Mouse (Mus musculus): ENCODE data around the gene Msrb1. TPM values are rescaled to one million over a fixed set of nuclear protein-coding genes. Genes with fewer than 3 reads are reported as not detected.

Gene Msrb1
- total RNA-seq, 2 experiments from 2014 or later = 195 to 331 TPM

Other genes with a start within 250 kb of the Msrb1 start
- not detected in 2 replicates for gene Caskin1, start 248.0 kb upstream of the Msrb1 start, total RNA-seq (2014; fragmentation: Nextera tagmentation)
- not detected in 2 replicates for gene Caskin1, start 248.0 kb upstream of the Msrb1 start, total RNA-seq (2017)
- 83.9 and 102 TPM in 2 replicates for gene Traf7, start 208.7 kb upstream of the Msrb1 start, total RNA-seq (2014; fragmentation: Nextera tagmentation)
- gene Traf7, start 208.7 kb upstream of the Msrb1 start, total RNA-seq (2017) = 61.5 and 104 TPM in 2 replicates
- 0.77 TPM in 1 of 2 replicates, not detected in the other for gene Rab26, start 202.4 kb upstream of the Msrb1 start, total RNA-seq (2014; fragmentation: Nextera tagmentation)
- 1.1 TPM in 1 of 2 replicates, not detected in the other for gene Rab26, start 202.4 kb upstream of the Msrb1 start, total RNA-seq (2017)
- gene Pkd1, start 186.8 kb upstream of the Msrb1 start, total RNA-seq (2014; fragmentation: Nextera tagmentation) = 18.9 and 19.0 TPM in 2 replicates
- gene Pkd1, start 186.8 kb upstream of the Msrb1 start, total RNA-seq (2017) = 5.9 and 9.1 TPM in 2 replicates
- gene Tsc2, start 104.0 kb upstream of the Msrb1 start, total RNA-seq (2014; fragmentation: Nextera tagmentation) = 61.9 and 83.7 TPM in 2 replicates
- 25.1 and 41.3 TPM in 2 replicates for gene Tsc2, start 104.0 kb upstream of the Msrb1 start, total RNA-seq (2017)
- 7.1 and 15.7 TPM in 2 replicates for gene Nthl1, start 104.0 kb upstream of the Msrb1 start, total RNA-seq (2014; fragmentation: Nextera tagmentation)
- 11.8 and 13.7 TPM in 2 replicates for gene Nthl1, start 104.0 kb upstream of the Msrb1 start, total RNA-seq (2017)
- 0.45 and 1.0 TPM in 2 replicates for gene Slc9a3r2, start 86.3 kb upstream of the Msrb1 start, total RNA-seq (2014; fragmentation: Nextera tagmentation)
- gene Slc9a3r2, start 86.3 kb upstream of the Msrb1 start, total RNA-seq (2017) = 1.8 and 3.0 TPM in 2 replicates
- not detected in 2 replicates for gene Npw, start 78.2 kb upstream of the Msrb1 start, total RNA-seq (2014; fragmentation: Nextera tagmentation)
- gene Npw, start 78.2 kb upstream of the Msrb1 start, total RNA-seq (2017) = 0.82 TPM in 1 of 2 replicates, not detected in the other
- 18.2 and 40.4 TPM in 2 replicates for gene Zfp598, start 67.0 kb upstream of the Msrb1 start, total RNA-seq (2014; fragmentation: Nextera tagmentation)
- gene Zfp598, start 67.0 kb upstream of the Msrb1 start, total RNA-seq (2017) = 16.1 and 17.8 TPM in 2 replicates
- gene Syngr3, start 46.7 kb upstream of the Msrb1 start, total RNA-seq (2014; fragmentation: Nextera tagmentation) = not detected in 2 replicates
- gene Syngr3, start 46.7 kb upstream of the Msrb1 start, total RNA-seq (2017) = not detected in 2 replicates
- gene Gfer, start 40.5 kb upstream of the Msrb1 start, total RNA-seq (2014; fragmentation: Nextera tagmentation) = 28.9 and 33.2 TPM in 2 replicates
- 45.1 and 64.0 TPM in 2 replicates for gene Gfer, start 40.5 kb upstream of the Msrb1 start, total RNA-seq (2017)
- 1.4 TPM in 1 of 2 replicates, not detected in the other for gene Noxo1, start 40.4 kb upstream of the Msrb1 start, total RNA-seq (2014; fragmentation: Nextera tagmentation)
- gene Noxo1, start 40.4 kb upstream of the Msrb1 start, total RNA-seq (2017) = 0.60 and 2.1 TPM in 2 replicates
- 39.5 and 44.5 TPM in 2 replicates for gene Tbl3, start 29.0 kb upstream of the Msrb1 start, total RNA-seq (2014; fragmentation: Nextera tagmentation)
- gene Tbl3, start 29.0 kb upstream of the Msrb1 start, total RNA-seq (2017) = 44.1 and 54.9 TPM in 2 replicates
- 1.2 TPM in 1 of 2 replicates, not detected in the other for gene Rnf151, start 18.6 kb upstream of the Msrb1 start, total RNA-seq (2014; fragmentation: Nextera tagmentation)
- not detected in 2 replicates for gene Rnf151, start 18.6 kb upstream of the Msrb1 start, total RNA-seq (2017)
- 4,639 and 4,919 TPM in 2 replicates for gene Rps2, start 18.5 kb upstream of the Msrb1 start, total RNA-seq (2014; fragmentation: Nextera tagmentation)
- 1,990 and 2,495 TPM in 2 replicates for gene Rps2, start 18.5 kb upstream of the Msrb1 start, total RNA-seq (2017)
- 247 and 248 TPM in 2 replicates for gene Ndufb10, start 12.2 kb upstream of the Msrb1 start, total RNA-seq (2014; fragmentation: Nextera tagmentation)
- 237 and 286 TPM in 2 replicates for gene Ndufb10, start 12.2 kb upstream of the Msrb1 start, total RNA-seq (2017)
- gene Rpl3l, start 8.8 kb upstream of the Msrb1 start, total RNA-seq (2014; fragmentation: Nextera tagmentation) = 0.73 TPM in 1 of 2 replicates, not detected in the other
- 0.52 TPM in 1 of 2 replicates, not detected in the other for gene Rpl3l, start 8.8 kb upstream of the Msrb1 start, total RNA-seq (2017)
- gene Hs3st6, start 16.3 kb downstream of the Msrb1 start, total RNA-seq (2014; fragmentation: Nextera tagmentation) = not detected in 2 replicates
- not detected in 2 replicates for gene Hs3st6, start 16.3 kb downstream of the Msrb1 start, total RNA-seq (2017)
- not detected in 2 replicates for gene Meiob, start 67.6 kb downstream of the Msrb1 start, total RNA-seq (2014; fragmentation: Nextera tagmentation)
- gene Meiob, start 67.6 kb downstream of the Msrb1 start, total RNA-seq (2017) = not detected in 2 replicates
- 35.3 and 46.1 TPM in 2 replicates for gene Hagh, start 103.5 kb downstream of the Msrb1 start, total RNA-seq (2014; fragmentation: Nextera tagmentation)
- gene Hagh, start 103.5 kb downstream of the Msrb1 start, total RNA-seq (2017) = 18.2 and 45.8 TPM in 2 replicates
- gene Fahd1, start 113.7 kb downstream of the Msrb1 start, total RNA-seq (2014; fragmentation: Nextera tagmentation) = 13.7 and 15.1 TPM in 2 replicates
- 11.4 and 14.3 TPM in 2 replicates for gene Fahd1, start 113.7 kb downstream of the Msrb1 start, total RNA-seq (2017)
- gene Igfals, start 129.4 kb downstream of the Msrb1 start, total RNA-seq (2014; fragmentation: Nextera tagmentation) = not detected in 2 replicates
- gene Igfals, start 129.4 kb downstream of the Msrb1 start, total RNA-seq (2017) = not detected in 2 replicates
- gene Nubp2, start 149.7 kb downstream of the Msrb1 start, total RNA-seq (2014; fragmentation: Nextera tagmentation) = 103 and 108 TPM in 2 replicates
- gene Nubp2, start 149.7 kb downstream of the Msrb1 start, total RNA-seq (2017) = 42.8 and 48.2 TPM in 2 replicates
- gene Spsb3, start 150.0 kb downstream of the Msrb1 start, total RNA-seq (2014; fragmentation: Nextera tagmentation) = 15.7 and 29.3 TPM in 2 replicates
- gene Spsb3, start 150.0 kb downstream of the Msrb1 start, total RNA-seq (2017) = 10.4 and 15.8 TPM in 2 replicates
- 8.9 and 15.1 TPM in 2 replicates for gene Eme2, start 158.4 kb downstream of the Msrb1 start, total RNA-seq (2014; fragmentation: Nextera tagmentation)
- 12.5 and 14.9 TPM in 2 replicates for gene Eme2, start 158.4 kb downstream of the Msrb1 start, total RNA-seq (2017)
- 62.0 and 75.0 TPM in 2 replicates for gene Mrps34, start 158.5 kb downstream of the Msrb1 start, total RNA-seq (2014; fragmentation: Nextera tagmentation)
- gene Mrps34, start 158.5 kb downstream of the Msrb1 start, total RNA-seq (2017) = 36.7 and 41.9 TPM in 2 replicates
- gene Nme3, start 159.9 kb downstream of the Msrb1 start, total RNA-seq (2014; fragmentation: Nextera tagmentation) = 18.8 and 22.9 TPM in 2 replicates
- gene Nme3, start 159.9 kb downstream of the Msrb1 start, total RNA-seq (2017) = 21.2 and 27.1 TPM in 2 replicates
- 49.0 and 84.5 TPM in 2 replicates for gene Mapk8ip3, start 200.3 kb downstream of the Msrb1 start, total RNA-seq (2014; fragmentation: Nextera tagmentation)
- gene Mapk8ip3, start 200.3 kb downstream of the Msrb1 start, total RNA-seq (2017) = 18.2 and 21.0 TPM in 2 replicates
- gene Jpt2, start 224.0 kb downstream of the Msrb1 start, total RNA-seq (2014; fragmentation: Nextera tagmentation) = 109 and 130 TPM in 2 replicates
- gene Jpt2, start 224.0 kb downstream of the Msrb1 start, total RNA-seq (2017) = 104 and 114 TPM in 2 replicates